Mouse (Mus musculus) ES-Bruce4 (cell line): ENCODE measurements around the gene Ccser1.

Source experiments
- CTCF ChIP-seq: IDR thresholded peaks from one replicate; pipeline ENCODE4 v1.8.1; 2011; ENCODE audit warnings: low read depth, low read length
- POLR2A ChIP-seq: IDR thresholded peaks from one replicate; pipeline ENCODE4 v1.8.1; 2011; ENCODE audit warnings: low read length; ENCODE audit not compliant: insufficient read depth

DNA sequence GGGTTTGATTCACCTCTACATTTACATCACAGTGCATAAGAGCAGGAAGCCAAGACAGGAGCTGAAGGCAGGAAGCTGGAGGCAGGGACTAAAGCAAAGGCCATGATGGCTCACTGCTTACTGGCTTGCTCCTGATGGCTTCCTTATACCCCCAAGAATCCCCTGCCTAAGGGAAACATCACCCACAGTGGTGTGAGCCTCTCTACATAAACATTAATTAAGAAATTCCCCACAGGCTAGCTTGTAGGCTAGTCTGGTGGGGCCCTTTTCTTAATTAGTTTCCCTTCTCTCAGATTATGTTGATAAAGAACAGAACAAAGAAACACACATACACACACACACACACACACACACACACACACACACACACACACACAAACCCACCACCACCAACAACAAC is 148.9 kb downstream of the Ccser1 start:
- no peak for TF ChIP-seq POLR2A
- no peak for TF ChIP-seq CTCF
